Mouse (Mus musculus) yolk sac, embryonic 10.5 days (tissue): Measurements from ENCODE around the gene Btbd35f29.
"Not testable (repeated sequence)": the region's sequence is repeated elsewhere in the genome, so short reads cannot be mapped to it uniquely, and the experiment has no call there.

ENCODE experiments used
- DNase-seq: peaks from one replicate; pipeline ENCODE4 v3.0.0-alpha.2; 2017; ENCODE audit warnings: low spot score

Btbd35f29 gene

DNA sequence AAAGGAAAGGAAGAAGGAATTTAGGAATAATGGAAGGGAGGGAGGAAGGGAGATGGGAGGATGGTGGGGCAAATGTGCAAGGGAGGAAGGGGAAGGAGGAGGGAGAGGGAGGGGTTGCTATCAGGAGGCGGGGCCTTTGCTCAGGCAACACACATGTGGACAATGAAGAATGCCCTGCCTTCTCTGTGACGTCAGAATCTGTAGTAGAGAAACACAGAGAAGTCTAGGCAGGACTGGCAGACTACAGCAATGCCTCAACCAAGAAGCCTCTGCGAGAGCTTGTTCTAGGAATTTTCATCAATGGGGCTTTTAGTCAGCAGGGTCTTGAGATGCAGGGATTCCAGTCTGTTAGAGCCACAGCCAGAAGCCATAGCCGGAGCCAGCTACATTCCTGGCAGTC lies at the start of gene Btbd35f29:
Gene Btbd35f29 (plus strand): TSS at position 301 of the 400 bp plus-strand sequence.
- not testable (repeated sequence) for DNase-seq

DNA sequence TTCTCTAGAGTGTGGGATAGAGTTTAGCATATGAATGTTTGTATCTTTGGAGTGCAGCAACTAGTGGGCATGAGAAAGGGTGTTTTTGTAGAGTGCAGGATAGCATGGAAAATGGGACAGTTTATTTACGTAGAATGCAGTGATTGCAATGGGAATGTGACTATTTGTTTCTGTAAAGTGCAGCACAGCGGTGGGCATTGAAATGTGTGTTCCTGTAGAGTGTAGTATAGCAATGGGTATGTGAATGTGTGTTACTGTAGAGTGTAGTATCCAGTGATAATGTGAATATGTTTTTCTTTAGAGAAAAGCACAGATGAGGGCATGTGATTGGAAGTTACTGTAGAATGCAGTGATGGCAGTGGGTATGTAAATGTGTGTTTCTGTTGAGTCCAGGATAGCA lies 23.9 kb downstream of the Btbd35f29 start:
- DNase-seq: not testable (repeated sequence)

DNA sequence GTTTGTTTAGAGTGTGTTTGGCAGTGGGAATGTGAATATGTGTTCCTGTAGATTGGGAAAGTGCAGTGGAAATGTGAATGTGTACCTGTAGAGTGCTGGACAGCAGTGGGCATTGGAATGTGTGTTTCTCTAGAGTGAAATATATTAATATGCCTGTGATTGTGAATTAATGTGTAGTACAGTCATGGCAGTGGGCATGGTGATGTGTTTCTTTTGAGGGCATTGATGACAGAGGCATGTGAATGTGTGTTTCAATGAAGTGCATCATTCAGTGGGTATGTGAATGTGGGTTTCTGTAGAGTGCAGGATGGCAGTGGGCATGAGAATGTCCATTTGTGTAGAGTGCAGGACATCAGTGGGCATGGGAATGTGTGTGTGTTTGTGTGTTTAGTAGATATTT lies 27.7 kb downstream of the Btbd35f29 start:
- DNase-seq: not testable (repeated sequence)

DNA sequence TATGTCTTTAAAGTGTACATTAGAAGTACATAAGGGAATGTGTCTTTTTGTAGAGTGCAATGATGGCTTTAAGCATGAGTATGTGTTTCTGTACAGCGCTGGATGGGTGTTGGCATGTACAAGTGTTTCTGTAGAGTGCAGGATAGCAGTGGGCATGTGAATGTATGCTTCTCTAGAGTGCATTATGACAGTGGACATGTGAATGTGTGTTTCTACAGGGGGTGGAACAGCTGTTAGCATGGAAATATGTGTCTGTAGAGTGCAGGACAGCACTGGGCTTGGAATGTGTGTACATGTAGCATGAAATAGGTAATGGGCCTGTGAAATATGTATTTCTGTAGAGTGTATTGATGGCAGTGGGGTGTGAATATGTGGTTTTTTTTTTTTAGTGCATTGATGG lies 28.4 kb downstream of the Btbd35f29 start:
- DNase-seq: not testable (repeated sequence)

DNA sequence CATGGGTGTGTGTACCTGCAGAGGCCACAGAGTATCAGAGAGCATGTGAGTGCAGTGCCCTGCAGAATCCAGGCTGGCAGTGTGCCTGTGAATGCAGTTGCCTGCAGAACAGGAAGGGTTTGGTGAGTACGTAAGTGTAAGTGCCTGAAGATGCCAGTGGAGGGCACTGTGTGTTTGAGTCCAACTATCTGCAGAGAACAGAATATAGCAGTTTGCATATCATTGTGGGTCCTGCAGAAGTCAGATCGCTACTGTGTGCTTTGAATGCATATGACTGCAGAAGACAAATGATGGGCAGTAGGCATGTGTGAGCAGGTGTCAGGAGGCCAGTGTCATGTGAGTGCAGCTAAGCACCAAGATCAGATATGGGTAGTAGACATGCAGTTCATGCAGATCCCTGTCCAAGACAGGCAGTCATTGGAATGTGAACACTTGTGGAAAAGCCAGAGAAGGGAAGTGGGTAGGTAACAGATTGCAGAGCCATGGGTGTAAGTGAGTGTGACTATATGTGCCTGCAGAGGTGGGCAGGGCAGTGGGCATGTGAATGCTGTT lies 41.1 kb downstream of the Btbd35f29 start:
- DNase-seq: peak; percentile 1

DNA sequence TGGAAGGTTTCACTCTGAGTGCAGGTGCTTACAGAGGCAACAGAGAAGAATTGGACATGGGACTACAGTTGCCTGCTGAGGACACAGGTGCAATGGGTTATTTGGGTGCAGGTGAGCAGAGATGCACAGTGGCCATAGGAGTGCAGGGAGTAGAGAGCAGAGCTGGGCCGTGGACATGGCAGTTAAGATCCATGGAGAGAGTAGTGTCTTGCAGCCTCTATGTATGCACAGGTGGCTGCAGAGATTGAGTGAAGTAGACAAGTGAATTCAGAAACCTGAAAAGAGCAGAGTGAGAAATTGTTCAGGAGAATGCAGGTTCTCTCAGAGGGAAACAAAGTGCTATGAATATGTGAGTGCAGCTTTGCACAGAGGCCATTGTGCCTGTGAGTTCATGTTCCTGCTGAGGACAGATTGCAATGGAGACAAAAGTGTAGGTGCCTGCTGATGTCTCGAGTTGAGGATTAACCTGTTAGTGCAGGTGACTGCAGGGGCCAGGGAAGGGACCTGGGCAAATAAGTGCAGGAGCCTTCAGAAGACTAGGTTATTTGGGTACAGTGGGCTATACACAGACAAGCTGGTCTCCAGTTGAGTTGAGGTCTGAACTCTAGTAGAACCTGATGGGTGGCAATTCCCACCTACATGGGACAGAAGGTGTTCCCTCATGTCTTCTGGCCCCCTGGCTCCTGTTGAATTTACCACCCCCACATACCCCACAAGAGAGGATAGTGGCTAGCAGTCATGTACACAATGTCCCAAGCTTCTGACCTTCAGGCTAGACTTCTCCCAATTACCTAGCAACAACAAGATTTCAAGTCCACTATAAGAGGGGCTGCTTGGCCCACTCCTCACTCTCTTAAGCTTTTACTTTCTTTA lies 42.2 kb downstream of the Btbd35f29 start:
- DNase-seq: not testable (repeated sequence)

DNA sequence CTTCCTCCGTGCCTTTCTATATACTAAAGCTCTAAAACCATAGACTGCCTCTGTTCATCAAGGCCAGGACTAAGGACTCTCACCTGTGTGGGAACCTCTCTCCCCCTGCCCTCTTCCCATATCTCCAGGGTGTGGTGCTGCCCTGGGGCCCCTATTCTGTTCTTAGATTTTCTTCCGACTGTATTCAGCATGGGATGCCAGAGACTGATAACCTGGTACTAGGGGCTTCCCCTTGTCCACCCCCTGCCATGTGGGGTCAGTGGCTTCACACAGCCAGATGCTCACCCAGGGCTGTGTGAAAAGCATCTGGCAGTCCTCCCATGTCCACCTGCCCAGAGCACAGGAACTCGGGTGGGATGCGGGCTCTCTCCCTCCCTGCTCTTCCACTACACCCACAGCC lies 43.1 kb downstream of the Btbd35f29 start:
- DNase-seq: not testable (repeated sequence)

DNA sequence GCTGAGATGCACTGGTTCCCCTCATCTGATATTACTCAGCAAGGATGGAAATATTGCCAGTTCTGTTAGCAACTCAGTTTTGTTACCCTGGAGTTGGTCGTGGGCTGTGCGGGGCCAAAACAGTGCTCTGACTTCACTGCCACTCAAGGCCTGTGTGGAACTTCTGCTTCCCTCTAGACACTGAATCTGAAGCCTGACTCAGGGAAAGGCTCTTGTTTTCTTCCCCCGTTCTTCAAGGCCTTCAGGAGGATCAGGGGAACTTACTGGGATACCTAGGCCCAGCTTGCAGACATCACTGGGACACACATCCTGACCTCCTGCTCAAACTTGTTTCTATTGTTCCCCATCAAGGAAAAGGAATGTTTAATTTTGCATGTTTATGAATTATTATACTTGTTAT lies 45.2 kb downstream of the Btbd35f29 start:
- not testable (repeated sequence) for DNase-seq

DNA sequence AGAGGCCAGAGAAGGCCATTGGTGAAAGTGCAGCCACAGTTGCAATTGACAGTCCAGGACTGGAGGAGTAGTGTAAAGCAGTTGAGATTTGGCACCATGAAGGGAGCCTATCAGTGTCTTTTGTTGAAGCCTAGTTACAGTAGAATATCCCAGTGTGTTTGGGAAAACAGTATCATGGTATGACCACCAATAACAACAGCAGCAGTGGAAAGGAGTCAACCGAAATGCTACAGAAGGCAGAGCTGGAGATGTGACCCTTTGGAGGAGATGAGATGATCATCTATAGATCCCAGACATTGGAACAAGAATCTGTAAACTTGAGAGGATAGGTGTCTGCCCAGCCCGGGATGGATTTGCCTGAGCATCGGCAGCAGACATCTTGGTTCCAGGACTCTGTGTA lies 47.7 kb downstream of the Btbd35f29 start:
- not testable (repeated sequence) for DNase-seq
